Mouse (Mus musculus) lung, adult 2 months (tissue): ENCODE results near the gene Sertad3.

Experiments used
- CTCF ChIP-seq: fragments of 200-500 bp; IDR thresholded peaks from 2 replicates; pipeline ENCODE4 v1.5.1; 2011; ENCODE audit warnings: mild to moderate bottlenecking, low read length, control low read depth; ENCODE audit not compliant: insufficient read depth
- POLR2A ChIP-seq: fragments of 200-500 bp; IDR thresholded peaks from 2 replicates; pipeline ENCODE4 v1.6.1; 2011; ENCODE audit warnings: low read depth, mild to moderate bottlenecking, control low read depth, low read length, borderline replicate concordance; ENCODE audit errors: extremely low read depth

- TF ChIP-seq POLR2A, result peak; percentile 77
- no peak for TF ChIP-seq CTCF
Observed at GRCm38 (mm10) chr7:27499036-27499435, 25.5 kb downstream of the Sertad3 start, which contains the start of gene Prx.
